Mouse (Mus musculus): ENCODE data around the gene Pde8b. TPM values are rescaled to one million over a fixed set of nuclear protein-coding genes. Genes with fewer than 3 reads are reported as not detected.

Pde8b gene
- polyA plus RNA-seq, 1 experiment from 2014 or later, result 2.4 TPM

GRCm38 (mm10) chr13:95135326-95136150, 114.6 kb downstream of the Pde8b start:
- Histone ChIP-seq H3K4me3 (ENCODE audit: inconsistent target) (no peak overlapping the region), H3K27ac (no peak overlapping the region), H3K79me2 (ENCODE audit: inconsistent target) (no peaks in the 10 kb centered on the region), H3K36me3 (ENCODE audit: inconsistent target) (no peaks in the 10 kb centered on the region)
- 96% methylated on average over 7 of the region's 7 CpGs for WGBS (ENCODE audit: missing documents)

- Histone ChIP-seq H3K27ac (no peak overlapping the region), H3K79me2 (ENCODE audit: inconsistent target) (no peaks in the 10 kb centered on the region), H3K36me3 (ENCODE audit: inconsistent target) (no peaks in the 10 kb centered on the region), H3K4me3 (ENCODE audit: inconsistent target) (no peak overlapping the region)
- WGBS (ENCODE audit: missing documents), result 84% methylated on average over 4 of the region's 4 CpGs
Measured at GRCm38 (mm10) chr13:95131848-95132247, 118.3 kb downstream of the Pde8b start.

DNA sequence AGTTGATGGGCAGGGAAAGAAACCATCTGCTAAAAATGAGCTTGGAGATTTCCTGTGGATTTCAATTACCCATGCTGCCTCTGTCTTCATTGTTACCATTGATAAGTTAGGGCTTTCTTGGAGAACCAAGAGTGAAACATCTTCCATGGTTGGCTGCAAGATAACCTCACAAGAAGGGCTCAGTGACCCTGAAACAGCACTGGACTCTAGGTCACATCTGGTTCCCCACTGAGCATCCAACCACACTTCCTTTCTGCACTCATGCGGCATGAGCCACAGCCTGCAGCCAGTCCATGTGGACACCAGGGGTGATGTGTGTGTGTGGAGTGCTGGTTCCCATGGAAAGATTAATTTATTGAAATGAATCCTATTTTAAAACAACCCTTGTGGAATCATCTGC, 119.1 kb downstream of the Pde8b start:
- Histone ChIP-seq H3K36me3 (ENCODE audit: inconsistent target) (no peaks in the 10 kb centered on the region), H3K4me3 (ENCODE audit: inconsistent target) (no peak overlapping the region), H3K27ac (no peak overlapping the region), H3K79me2 (ENCODE audit: inconsistent target) (no peaks in the 10 kb centered on the region)
- WGBS (ENCODE audit: missing documents), result 64% methylated on average over 1 of the region's 1 CpGs

- Histone ChIP-seq H3K36me3 (ENCODE audit: inconsistent target) (no peaks in the 10 kb centered on the region), H3K4me3 (ENCODE audit: inconsistent target) (no peak overlapping the region), H3K27ac (no peak overlapping the region), H3K79me2 (ENCODE audit: inconsistent target) (no peaks in the 10 kb centered on the region)
- WGBS (ENCODE audit: missing documents), result 87% methylated on average over 10 of the region's 10 CpGs
Measured at GRCm38 (mm10) chr13:95127288-95127687, 122.8 kb downstream of the Pde8b start.

- 87% methylated on average over 10 of the region's 10 CpGs for WGBS (ENCODE audit: missing documents)
- Histone ChIP-seq H3K36me3 (ENCODE audit: inconsistent target) (no peaks in the 10 kb centered on the region), H3K27ac (no peak overlapping the region), H3K79me2 (ENCODE audit: inconsistent target) (no peaks in the 10 kb centered on the region), H3K4me3 (ENCODE audit: inconsistent target) (no peak overlapping the region)
Measured at GRCm38 (mm10) chr13:95126801-95127200, 123.3 kb downstream of the Pde8b start.

DNA sequence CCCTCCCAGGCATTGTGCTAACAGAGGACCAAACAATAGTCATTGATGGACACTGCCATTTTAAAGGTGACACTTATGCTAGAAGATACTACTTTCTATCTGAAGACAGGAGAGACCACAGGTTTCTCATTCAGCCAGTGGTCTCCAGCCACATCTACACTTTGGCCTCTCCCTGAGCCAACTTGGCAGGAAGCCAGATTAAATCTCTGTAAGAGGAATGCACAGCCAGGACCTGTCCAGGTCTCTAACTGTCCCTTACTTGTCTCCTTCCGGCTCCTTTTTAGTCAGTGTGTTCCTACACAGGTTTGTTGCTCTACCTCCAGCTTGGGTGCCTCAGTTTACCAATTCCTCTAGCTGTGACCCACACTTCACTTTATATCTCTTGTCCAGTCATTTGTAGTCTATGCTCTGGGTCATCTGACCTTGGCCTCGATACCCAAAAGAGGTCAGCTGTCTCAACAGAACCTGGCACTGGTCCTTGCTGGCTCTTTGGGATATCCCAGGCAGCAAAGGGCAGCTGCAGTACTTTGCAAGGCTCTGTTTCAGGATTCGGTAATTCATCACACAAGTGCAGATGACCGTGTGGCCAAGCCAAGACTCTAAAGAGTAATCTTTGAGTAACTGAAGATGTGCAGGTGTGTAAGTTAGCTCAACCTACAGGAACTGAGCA, 124.5 kb downstream of the Pde8b start:
- Histone ChIP-seq H3K36me3 (ENCODE audit: inconsistent target) (no peaks in the 10 kb centered on the region), H3K4me3 (ENCODE audit: inconsistent target) (no peak overlapping the region), H3K79me2 (ENCODE audit: inconsistent target) (no peaks in the 10 kb centered on the region), H3K27ac (no peak overlapping the region)
- 89% methylated on average over 4 of the region's 4 CpGs for WGBS (ENCODE audit: missing documents)

- H3K27ac ChIP-seq, result no peak overlapping the region
- 92% methylated on average over 4 of the region's 4 CpGs for WGBS (ENCODE audit: missing documents)
- no peaks in the 10 kb centered on the region for H3K36me3 ChIP-seq (ENCODE audit: inconsistent target)
Measured at GRCm38 (mm10) chr13:95120570-95120969, 129.6 kb downstream of the Pde8b start.

DNA sequence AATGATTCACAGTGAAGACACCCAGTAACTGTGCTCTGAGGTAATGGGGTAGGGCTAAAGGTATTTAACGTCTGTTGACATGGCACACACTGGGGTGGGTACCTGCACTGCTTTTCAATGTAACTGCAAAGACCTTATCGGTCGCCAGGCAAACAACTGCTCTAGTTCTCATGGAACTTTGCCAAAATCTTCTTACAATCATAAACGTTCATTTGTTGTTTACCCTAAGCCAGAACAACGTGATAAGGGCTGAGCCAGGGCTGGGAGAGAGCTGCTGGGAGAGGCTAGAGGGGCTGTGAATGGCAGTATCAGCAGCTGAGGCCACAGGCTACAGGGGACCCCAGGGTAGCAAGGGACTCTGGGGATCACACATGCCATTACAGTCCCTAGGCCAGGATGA, 136.4 kb downstream of the Pde8b start:
- no peaks in the 10 kb centered on the region for H3K79me2 ChIP-seq (ENCODE audit: inconsistent target)
- no peak overlapping the region for H3K27ac ChIP-seq
- no peak overlapping the region for H3K4me3 ChIP-seq (ENCODE audit: inconsistent target)
- WGBS (ENCODE audit: missing documents), result 68% methylated on average over 5 of the region's 5 CpGs
- H3K36me3 ChIP-seq (ENCODE audit: inconsistent target), result no peaks in the 10 kb centered on the region

More at GRCm38 (mm10) chr13:95120570-95120969, 129.6 kb downstream of the Pde8b start:
- H3K4me3 ChIP-seq (ENCODE audit: inconsistent target), result no peak overlapping the region
- H3K79me2 ChIP-seq (ENCODE audit: inconsistent target), result no peaks in the 10 kb centered on the region

DNA sequence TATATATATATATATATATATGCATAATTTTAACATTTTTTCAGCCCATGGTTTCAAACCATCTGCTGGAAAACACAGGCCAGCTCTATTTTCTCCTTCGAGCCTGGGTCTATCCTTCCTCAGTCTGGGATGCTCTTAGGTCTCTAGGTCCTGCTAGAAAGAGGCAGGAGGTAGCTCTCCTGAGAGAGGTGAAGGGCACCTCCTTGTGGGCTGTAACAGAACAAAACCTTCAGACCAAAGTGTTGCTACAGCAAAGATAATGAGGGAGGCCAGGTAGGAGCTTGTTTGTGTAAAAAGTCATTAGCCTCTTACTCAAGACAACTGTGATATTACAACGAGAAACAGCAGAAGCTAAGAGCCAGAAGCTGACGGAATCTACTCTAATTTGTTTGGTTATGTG, 140.6 kb downstream of the Pde8b start:
- 65% methylated on average over 3 of the region's 3 CpGs for WGBS (ENCODE audit: missing documents)
- Histone ChIP-seq H3K36me3 (ENCODE audit: inconsistent target) (no peaks in the 10 kb centered on the region), H3K27ac (no peak overlapping the region)

DNA sequence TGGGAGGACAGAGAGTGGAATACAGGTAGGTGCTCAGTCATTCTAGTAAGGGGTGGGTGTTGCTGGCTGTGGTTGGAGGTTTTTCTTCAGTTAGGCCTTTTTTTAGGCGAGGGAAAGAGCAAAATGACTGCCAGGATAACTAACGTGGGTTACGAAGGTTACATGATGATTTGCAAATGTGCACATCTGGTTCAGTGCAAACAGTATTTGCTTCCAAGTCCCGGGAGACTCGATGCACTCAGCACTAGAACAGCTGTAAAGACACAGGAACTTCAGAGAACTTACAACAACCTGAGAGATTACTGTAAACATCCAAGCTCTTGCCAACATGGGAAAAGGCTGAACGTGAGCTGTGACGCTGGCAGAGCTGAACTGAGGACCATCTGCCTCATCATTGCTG, 142.1 kb downstream of the Pde8b start:
- H3K27ac ChIP-seq, result no peak overlapping the region
- WGBS (ENCODE audit: missing documents), result 88% methylated on average over 7 of the region's 7 CpGs
- no peak overlapping the region for H3K4me3 ChIP-seq (ENCODE audit: inconsistent target)
- H3K79me2 ChIP-seq (ENCODE audit: inconsistent target), result no peaks in the 10 kb centered on the region
- H3K36me3 ChIP-seq (ENCODE audit: inconsistent target), result no peaks in the 10 kb centered on the region

More for the DNA sequence above, 140.6 kb downstream of the Pde8b start:
- no peak overlapping the region for H3K4me3 ChIP-seq (ENCODE audit: inconsistent target)
- no peaks in the 10 kb centered on the region for H3K79me2 ChIP-seq (ENCODE audit: inconsistent target)

DNA sequence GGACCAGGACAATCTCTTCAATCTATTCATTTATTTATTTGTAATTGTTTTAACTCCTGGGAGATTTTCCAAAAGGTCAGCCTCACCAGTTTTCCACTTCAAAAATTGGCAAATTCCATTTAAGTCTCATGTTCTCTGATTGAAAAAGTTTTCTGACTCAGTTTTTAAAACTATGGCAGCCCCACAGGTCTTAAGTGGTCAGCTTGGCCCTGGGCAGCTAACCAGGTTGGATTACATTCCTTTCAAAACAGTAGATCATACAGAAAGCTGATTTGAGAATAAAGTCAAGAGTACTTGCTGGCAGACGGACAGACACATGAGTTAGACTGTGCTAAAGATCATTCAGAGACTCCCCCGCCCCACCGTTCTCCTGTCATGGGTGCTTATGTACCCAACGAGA, 145.3 kb downstream of the Pde8b start:
- no peaks in the 10 kb centered on the region for H3K79me2 ChIP-seq (ENCODE audit: inconsistent target)
- no peaks in the 10 kb centered on the region for H3K36me3 ChIP-seq (ENCODE audit: inconsistent target)
- H3K4me3 ChIP-seq (ENCODE audit: inconsistent target), result no peak overlapping the region
- WGBS (ENCODE audit: missing documents), result 90% methylated on average over 4 of the region's 4 CpGs
- H3K27ac ChIP-seq, result no peak overlapping the region

- Histone ChIP-seq H3K36me3 (ENCODE audit: inconsistent target) (no peaks in the 10 kb centered on the region), H3K27ac (no peak overlapping the region), H3K4me3 (ENCODE audit: inconsistent target) (no peak overlapping the region), H3K79me2 (ENCODE audit: inconsistent target) (no peaks in the 10 kb centered on the region)
- WGBS (ENCODE audit: missing documents), result 65% methylated on average over 4 of the region's 4 CpGs
Measured at GRCm38 (mm10) chr13:95102985-95103590, 147.0 kb downstream of the Pde8b start.

DNA sequence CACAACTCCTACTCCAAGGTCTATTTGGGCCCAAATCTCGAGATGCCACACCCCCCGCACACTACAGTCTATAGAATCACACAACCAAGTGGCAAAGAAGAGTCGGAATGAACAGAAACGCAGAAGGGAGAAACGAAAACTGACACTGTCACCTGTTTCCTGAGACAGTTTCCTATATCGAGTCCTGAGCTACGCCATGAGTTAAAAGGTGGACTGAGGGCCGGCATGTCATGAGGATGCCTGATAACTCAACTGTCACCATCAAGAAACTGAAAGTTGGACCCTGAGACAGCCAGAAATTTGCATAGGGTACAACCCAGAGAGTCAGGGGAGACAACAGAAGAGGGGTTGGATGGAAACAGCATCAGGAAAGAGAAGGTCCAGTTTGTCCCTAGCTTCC, 148.8 kb downstream of the Pde8b start:
- no peaks in the 10 kb centered on the region for H3K79me2 ChIP-seq (ENCODE audit: inconsistent target)
- H3K36me3 ChIP-seq (ENCODE audit: inconsistent target), result no peaks in the 10 kb centered on the region
- no peak overlapping the region for H3K4me3 ChIP-seq (ENCODE audit: inconsistent target)
- WGBS (ENCODE audit: missing documents), result 78% methylated on average over 8 of the region's 8 CpGs
- no peak overlapping the region for H3K27ac ChIP-seq

GRCm38 (mm10) chr13:95098931-95099720, 151.0 kb downstream of the Pde8b start:
- no peak overlapping the region for H3K27ac ChIP-seq
- 91% methylated on average over 8 of the region's 8 CpGs for WGBS (ENCODE audit: missing documents)

More at GRCm38 (mm10) chr13:95098931-95099720, 151.0 kb downstream of the Pde8b start:
- Histone ChIP-seq H3K79me2 (ENCODE audit: inconsistent target) (no peaks in the 10 kb centered on the region), H3K36me3 (ENCODE audit: inconsistent target) (no peaks in the 10 kb centered on the region), H3K4me3 (ENCODE audit: inconsistent target) (no peak overlapping the region)
